Mouse (Mus musculus) CD4-positive, CD25-positive, alpha-beta regulatory T cell, adult 4 months (primary cell): ENCODE results near the gene Lamtor2. TPM values are rescaled to one million over a fixed set of nuclear protein-coding genes. Genes with fewer than 3 reads are reported as not detected.

Experiments used
- ATAC-seq: one replicate; pipeline ENCODE4 v1.8.0; 2017
- polyA plus RNA-seq, 2 experiments: library from polyadenylated mRNA; unstranded; fragments of 100-300 nt; shearing (Covaris generic); gene quantifications; one replicate each; pipeline ENCODE4 v1.2.1; 2017

The Lamtor2 gene
- polyA plus RNA-seq, 2 experiments from 2014 or later: 197 to 234 TPM

DNA sequence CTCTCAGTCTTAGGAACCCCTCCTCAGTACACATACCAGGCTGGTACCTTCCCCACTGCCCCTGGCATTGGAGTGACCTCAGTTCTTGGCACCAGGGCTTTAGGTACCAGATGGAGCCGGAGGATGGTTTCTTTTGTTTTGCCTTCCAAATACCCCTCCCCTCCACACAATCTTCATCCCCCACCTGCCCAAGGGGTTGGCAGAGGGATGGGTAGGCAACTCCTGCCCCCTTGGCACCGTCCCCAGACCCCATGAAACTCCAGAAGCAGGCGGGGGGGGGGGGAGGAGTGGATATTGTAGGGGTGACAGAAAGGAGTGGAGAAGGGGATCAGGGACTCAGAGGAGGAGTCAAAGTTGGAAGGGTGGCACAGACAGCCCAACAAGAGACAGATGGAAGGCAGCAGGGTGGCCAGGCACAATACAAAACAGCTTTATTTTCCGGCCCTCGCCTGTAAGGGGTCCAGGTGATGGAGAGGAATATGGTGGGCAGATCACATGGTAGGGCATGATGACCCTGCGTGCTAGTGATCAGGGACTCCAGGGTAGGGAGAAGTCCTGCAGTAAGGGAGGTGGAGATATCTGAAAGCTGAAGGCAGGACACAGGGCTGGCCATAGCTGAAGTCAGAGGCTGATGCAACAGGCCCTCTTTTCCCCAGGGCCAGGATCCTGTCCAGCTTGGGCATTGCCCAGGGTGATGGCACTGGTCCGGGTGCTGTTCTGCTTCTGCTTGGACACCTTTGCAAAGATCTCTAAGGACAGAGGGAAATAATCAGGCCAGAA lies 11.1 kb downstream of the Lamtor2 start:
- ATAC-seq: no peak

DNA sequence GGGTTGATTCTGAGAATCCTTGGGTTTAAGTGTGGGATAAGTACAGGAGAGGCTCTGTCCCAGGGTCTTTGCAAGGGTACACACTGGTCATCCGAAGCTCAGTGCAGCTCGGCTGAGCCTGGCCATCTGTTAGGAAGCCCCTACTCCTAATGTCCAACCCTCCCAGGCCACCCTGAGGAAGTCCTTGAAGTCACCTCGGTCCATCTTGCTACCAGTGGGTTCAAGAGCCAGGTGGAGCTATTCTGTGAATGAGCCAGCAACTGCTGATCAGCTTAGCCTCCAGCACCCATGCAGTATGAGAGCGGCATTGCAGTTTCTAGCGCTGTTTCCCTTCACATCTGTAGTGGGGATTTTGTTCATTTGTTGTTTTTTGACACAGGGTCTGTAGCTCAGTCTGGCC lies 12.8 kb downstream of the Lamtor2 start:
- ATAC-seq: no peak

DNA sequence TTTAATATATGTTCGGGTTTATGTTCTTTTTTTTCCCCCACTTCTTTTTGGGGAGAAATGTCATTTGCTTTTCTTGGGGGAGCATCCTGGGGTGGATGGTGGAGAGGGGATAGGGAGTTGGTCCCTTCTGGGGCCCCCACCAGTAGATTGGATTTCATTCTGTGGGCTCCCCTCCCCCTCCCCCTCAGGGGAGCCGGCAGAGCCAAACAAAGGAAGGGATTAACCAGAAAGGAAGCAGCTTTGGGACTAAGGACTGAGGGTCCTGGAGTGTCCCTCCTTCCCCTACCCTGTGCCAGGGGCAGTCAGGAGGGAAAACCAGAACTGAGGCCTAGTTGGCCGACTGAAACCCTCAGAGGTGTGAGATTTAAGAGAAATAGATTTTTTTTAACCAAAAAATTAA lies 13.5 kb downstream of the Lamtor2 start:
- ATAC-seq: no peak

DNA sequence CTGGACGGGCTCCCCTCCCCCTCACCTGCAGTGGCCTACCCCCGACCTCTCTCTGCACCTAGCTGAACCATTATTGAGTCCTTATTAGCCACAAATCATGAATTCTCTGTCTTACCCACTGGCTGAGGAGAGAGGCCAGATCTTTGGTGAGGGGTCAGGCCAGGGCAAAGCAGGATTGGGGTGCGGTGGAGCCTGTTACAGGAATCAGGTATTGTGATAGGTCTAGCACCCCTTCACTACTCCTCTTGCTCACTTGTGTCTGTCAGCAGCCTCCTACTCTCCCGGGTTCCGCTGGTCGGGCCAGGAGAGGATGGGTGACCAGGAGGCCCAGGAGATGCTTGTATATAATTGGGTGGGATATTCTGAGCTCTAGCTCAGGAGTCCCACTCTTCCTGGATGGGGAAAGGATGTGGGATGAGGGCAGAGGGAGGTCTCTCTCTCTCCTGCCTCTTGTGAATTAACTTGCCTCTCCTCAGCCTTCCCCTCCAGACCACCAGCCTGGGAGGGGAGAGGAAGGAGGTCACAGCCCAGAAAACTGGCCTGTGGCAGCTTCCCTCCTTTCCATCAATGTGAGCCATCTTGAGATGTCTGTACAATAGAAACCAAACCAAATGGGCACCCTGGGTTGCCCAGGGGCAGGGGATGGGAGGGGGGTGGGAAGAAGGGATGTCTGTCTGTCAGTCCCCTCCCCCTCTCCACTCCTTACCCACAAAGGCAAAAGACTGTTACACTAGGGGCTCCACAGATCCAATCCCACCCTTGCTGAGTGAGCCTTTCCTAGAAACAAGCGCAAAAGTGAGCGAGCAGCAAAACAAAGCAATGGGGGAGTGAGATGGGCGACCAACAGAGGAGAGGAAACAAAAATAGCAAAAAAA lies 14.4 kb downstream of the Lamtor2 start:
- no peak for ATAC-seq

DNA sequence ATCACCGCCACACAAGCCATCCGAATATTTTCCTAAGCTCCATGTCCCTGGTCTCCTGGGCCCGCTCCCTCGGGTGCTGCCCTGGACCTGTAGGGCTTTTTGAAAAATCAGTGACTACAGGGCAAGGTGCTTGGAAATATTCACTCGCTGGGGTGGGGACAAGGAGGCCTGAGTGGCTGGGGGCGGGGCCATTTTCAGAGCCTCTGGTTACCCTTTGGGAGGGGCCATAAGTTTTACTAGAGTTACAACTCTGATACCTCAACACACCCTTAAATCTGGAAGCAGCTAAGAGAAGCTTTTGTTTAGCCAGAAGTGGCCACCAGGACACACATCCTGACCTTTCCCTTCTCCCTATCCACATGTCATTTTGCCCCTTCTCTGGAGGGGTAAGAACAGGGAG lies 15.7 kb downstream of the Lamtor2 start:
- ATAC-seq: no peak

DNA sequence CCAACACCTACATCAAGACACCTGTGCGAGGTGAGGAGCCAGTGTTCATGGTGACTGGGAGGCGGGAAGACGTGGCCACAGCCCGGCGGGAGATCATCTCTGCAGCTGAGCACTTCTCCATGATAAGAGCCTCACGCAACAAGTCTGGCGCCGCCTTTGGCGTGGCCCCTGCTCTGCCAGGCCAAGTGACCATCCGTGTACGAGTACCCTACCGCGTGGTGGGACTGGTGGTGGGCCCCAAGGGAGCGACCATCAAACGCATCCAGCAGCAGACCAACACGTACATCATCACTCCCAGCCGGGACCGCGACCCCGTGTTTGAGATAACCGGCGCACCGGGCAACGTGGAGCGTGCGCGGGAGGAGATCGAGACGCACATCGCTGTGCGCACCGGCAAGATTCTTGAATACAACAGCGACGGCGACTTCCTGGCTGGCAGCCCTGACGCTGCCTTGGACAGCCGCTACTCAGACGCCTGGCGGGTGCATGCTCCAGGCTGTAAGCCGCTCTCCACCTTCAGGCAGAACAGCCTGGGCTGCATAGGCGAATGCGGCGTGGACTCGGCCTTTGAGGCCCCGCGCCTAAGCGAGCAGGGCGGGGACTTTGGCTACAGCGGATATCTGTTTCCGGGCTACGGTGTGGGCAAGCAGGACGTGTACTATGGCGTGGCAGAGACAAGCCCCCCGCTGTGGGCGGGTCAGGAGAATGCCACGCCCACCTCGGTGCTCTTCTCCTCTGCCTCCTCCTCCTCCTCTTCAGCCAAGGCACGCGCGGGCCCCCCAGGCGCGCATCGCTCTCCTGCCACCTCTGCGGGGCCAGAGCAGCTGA lies 16.6 kb downstream of the Lamtor2 start:
- ATAC-seq: no peak

DNA sequence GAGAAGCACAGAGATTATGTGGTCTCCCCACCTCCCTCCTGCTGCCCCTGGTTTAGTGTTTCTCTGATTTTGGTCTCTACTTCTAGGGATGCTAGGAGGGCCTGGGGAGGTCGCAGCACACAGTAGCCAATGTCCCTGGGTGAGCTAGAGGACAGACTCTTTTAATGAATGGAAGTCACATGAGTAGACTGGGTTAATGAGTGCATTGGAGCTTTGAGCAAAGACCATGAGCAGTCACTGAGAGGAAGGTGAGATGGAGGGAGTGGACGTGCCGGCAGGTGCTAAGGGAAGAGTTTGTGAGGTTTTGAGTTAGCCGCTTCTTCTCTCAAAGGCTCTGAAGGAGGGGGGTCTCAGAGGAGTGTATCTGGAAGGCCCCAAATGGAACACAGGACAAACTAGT lies 17.3 kb downstream of the Lamtor2 start:
- no peak for ATAC-seq

DNA sequence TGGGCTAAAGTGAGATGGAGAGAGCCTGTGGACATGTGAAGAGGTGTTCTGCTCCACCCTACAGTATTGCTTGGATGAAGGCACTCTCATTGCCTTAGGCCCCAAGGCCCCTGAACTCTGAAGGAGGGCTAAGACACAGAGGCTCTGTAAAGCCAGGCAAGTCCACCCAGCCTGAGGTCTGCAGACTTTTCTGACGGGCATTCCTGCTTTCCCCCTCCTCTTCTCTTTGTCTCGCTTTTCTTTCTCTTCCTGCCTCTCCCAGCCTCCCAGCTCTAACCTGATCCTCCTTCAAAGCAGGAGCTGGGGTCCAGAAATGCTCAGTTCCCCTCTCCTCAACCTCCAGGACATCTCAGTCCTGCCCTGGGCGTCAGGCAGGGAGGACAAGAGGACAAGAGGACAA lies 17.9 kb downstream of the Lamtor2 start:
- no peak for ATAC-seq

DNA sequence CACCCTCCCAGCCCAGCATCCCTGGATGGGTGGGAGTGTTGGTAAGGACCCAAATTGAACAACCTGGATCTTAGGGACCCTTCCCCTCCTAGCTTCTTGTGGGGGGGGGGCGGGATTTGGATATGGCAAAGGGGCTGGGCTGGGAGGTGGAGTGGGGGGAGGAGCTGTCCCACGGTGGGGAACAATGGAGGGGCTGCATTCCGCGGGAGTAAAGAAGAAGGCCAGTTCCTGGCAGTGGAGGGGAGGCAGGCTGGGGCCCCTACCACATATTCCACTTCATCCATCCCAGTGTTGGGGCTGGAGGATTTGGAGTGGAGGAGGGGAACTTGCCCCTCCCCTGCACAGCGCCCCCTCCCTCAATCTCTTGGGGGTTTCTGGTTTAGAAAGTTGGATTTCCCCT lies 19.2 kb downstream of the Lamtor2 start:
- ATAC-seq: no peak

DNA sequence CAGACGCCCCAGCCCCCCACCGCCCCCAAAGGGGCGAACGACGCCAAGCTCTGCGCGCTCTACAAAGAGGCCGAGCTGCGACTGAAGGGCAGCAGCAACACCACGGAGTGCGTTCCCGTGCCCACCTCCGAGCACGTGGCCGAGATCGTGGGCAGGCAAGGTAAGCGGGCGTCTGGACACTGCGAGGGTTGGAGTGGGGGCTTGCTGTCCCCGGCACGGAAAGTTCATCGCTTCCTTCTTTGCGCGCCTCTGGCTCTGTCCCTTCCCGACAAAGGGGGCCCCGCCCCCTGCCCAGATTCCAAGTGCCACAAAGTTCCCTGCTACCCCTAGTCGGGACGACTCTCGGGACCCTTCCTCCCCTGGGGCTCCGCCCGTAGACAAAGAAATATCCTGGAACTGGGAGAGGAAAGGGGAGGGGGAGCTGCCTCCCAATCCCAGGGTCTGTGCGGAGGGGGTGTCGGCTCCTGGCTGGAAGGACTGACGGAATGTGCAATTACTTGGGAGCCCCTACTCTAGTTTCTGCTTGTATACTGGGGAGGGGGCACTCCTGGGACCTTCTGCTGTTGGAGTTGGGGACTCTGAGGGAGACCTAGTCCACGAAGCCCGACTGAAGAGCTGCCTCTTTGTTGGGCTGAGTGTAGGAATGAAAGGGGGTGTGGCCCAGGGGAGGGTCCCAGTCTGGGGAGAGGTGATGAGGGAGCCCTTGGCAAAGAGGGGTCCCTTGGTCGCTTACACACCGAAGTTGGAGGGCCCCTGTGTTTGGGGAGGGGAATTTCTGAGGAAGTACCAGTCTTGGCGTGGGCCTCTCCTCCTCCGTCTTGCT lies 20.0 kb downstream of the Lamtor2 start:
- no peak for ATAC-seq

DNA sequence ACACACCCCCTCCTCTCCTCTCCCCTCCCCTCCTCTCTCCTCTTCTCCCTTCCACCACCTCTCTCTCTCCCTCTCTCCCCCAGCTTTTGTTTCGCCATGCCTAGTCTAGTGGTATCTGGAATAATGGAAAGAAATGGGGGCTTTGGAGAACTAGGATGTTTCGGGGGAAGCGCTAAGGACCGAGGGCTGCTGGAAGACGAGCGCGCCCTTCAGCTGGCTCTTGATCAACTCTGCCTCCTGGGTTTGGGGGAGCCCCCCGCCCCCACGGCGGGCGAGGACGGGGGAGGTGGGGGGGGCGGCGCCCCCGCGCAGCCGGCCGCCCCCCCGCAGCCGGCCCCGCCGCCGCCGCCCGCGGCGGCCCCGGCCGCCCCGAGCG lies 20.6 kb downstream of the Lamtor2 start, which contains the start of gene Mex3a:
Gene Mex3a (plus strand): TSS at position 97 of the 376 bp plus-strand sequence.
- no peak for ATAC-seq

DNA sequence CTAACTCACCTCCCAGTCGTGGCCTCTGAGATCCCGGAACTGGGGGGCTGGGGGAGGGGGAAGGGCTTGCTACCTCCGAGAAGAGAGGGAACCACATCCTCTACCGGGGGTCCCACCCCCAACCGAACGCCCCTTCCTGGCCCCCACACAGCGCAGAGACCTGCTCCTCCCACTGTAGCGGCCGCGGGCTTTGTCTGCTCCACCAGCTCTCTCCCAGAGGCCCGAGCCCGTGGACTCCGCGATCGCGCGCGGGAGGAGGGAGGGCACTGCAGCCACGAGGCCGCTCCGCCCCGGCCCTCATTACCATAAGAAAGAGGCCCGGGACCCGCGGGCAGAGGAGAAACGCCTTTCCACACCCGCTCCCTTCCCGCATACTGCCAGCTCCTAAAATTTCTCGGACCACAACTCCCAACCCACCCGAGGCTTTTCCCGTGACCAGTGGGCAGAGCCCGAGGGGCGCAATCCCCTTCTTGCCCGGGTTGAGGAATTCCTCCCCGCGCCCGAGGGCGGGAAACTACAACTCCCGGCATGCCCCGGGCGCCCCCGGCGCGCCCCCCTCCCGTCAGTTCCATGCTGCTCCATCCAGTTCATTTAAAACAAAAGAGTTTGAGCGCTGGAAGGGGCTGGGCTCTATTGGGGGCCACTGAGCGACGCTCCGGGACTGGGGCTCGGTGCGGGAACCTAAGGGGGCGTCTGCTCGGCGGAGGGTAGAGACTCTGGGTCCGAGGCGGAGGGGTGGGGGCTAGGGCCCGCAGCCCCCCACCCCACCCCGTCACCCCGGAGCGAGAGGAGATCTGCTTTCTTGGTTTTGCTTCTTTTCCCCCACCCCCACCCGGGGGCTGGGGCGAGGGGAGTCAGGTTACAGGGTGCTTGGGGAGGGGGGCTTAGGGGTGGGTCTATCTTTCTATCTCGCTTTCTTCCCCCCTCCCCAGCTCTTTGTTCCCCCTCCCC lies 21.3 kb downstream of the Lamtor2 start:
- ATAC-seq: peak; percentile 83

DNA sequence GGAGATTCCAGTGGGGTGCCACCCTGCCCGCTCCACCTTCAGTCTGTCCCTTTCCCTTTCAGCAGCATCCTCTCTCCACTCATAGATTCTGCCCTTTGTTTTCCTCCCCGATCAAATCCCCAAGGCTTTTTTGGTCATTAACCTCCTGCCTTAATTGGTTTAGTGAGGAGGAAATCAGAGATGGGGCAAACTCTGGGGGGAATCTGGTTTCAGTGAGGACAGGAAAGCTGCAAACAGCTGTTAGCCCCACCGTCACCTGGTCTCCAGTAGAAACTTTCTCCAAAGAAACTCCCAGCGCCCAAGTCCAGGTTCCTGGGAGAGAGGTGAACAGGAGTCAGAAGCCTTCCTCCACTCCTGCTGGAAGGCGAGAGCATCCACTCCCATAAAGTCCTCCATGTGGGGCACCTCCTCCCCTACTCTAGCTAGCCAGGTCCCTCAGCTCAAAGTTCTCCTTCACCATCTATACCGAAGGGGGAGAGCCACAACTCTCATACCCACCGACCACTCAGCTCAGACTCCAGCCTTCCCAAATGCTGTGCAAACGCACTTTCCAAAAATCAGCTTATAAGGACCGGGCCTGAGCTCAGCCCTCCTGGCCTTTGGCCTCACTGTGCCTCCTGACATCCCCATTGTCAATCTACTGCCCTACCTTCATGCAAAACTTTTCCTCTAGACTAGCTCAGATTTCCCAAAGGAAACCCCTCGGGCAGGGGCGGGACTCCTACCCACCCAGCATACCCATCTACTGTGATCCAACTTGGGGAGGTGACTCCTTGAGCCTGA lies 22.6 kb downstream of the Lamtor2 start:
- ATAC-seq: no peak

DNA sequence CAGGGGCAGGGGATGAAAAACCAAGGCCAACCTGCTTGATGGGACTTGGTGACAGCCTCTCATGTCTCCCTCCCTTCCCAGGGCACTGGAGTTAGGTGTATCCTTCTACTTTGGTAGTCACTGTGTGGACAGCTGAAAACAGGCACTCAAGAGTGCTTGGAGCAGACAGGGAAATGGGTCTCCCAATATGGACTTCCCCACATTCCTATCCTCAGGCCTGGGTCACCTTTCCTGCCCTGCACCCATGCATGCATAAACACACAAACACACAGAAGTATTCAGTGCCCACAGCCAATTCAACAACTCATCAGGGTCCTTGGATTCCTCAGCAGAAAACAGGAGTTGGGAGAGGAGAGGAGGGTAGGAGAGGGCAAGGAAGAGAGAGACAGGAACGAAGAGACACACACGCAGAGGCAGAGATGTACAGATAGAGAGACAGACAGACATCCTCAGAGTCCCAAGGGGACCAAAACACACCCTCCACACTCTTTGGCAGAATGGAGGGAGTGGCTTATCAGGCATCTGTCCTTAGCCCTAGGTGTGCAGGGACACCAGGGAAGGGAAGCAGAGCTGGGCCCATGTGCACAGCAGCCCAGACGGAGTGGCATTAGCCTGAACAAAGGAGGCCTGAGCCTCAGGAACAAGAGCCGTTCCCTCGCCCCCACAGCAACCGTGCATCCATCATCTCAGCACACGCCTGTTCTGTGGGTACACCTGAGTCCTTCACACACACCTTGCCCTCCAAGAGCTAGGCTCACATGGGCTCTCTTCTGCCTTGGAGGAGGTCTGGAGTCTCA lies 23.5 kb downstream of the Lamtor2 start:
- ATAC-seq: no peak

DNA sequence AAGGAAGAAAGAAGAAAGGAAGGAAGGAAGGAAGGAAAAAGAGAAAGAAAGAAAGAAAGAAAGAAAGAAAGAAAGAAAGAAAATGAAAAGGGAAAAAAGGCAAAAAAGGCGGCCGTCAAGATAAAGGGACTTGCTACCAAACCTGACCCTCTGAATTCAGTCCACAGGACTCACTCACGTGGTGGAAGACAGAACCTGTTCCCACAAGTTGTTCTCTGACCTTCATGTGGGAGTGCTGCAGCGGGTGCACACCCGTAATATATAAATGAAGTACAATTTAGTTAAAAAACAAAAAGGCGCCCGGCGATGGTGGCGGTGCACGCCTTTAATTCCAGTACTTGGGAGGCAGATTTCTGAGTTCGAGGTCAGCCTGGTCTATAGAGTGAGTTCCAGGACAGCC lies 24.2 kb downstream of the Lamtor2 start:
- ATAC-seq: no peak

DNA sequence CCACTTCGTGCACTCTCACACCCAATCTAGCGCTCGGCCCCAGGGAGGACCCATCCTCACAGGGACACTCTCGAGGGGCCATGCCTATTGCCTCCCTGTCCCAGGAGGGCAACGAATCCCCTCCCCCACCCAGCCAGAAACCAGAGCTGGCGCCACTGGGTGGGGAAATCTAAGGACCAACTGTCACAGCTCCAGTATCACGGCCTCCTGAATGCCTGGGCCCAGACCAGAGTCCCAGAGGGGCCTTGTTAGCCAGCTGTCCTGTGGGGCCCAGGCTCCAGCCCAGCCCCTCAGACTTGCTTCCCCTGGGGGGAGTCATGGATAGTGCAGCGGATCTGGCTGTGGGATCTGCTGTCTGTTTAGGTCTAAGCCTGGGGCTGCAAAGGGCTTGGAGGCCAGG lies 25.3 kb downstream of the Lamtor2 start:
- ATAC-seq: no peak

DNA sequence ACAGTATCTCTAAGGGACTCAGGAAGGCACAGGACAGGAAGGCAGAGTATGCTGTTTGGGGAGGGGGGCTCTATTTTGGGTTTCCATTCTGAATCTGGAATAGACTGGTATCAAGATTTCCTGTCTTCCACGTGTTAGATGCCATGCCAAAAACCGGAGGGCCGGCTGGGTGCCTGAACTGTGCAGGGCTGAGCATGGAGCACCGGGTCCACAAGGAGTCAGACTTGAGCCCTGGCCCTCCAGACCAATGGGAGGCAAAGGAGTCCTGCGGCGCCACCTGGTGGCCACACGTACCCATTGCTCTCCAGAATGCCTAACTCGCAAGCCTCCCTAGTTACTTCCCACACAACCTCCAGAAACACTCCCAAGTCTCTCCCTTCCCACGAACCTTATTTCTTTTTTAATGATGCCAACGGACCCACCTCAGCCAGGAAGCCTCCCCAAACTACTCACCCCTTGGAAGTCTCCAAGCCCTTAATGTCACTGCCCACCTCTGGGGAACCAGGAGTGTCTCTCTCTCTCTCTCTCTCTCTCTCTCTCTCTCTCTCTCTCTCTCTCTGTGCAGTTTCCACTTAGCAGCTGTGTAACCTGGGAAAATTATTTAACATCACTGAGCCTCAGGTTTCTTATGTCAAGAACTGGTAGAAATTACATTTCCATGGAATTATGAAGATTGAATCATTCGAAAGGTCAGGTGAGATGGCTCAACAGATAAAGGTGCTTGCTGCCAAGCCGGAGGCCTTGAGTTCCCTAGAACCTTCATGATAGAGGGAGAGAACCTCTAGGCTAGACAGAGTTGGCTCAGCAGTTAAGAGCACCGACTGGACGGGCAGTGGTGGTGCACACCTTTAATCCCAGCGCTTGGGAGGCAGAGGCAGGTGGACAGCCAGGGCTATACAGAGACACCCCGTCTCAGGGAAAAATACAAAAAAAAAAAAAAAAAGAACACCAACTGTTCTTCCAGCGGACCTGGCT lies 26.4 kb downstream of the Lamtor2 start:
- peak; percentile 62 for ATAC-seq

DNA sequence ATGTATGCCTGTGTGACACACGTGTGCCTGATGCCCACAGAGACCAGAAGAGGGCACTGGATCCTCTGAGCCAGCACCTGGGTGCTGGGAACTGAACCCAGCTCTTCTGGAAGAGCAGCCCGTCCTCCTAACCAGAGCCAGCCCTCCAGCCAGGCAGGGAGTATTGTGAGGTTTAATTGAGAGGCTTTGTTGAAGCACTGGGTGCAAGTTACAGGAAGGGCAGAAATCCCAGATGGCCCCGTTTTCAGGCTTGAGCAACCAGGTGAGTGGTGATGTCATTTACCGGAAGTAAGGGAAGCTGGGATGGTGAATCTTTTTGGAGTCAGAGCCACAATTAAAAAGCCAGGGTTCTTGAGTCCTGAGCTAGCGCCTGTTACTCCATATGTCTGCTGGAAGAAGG lies 27.9 kb downstream of the Lamtor2 start:
- ATAC-seq: no peak
